In genomic region chr2:30693206-30694035, GRCm38 (mm10) we compare ENCODE assay signal across 7 mouse cellular contexts.
A peak's percentile ranks its signal among the peaks of the same experiment; 100 is the strongest.
DNase-seq lines count a peak whose midpoint lies in the region; ATAC-seq and TF ChIP-seq lines count a peak whose summit lies in the region.

No protein-coding gene starts in this region.

- no peaks in the 10 kb centered on the region for H3K79me2 ChIP-seq in myocyte (ENCODE audit: control insufficient read depth, insufficient read depth)

- no peak for TF ChIP-seq POLR2A in myocyte (IDR thresholded peaks at IDR 0.05; ENCODE audit: insufficient read length, low read depth)

- H3K4me3 ChIP-seq in embryonic facial prominence, embryonic 12.5 days = peak overlapping the region; percentile 37
- H3K4me3 ChIP-seq in liver, embryonic 11.5 days (ENCODE audit: low read depth, low read length) = peak overlapping the region; percentile 40
- H3K4me3 ChIP-seq in myocyte = peak overlapping the region; percentile 23

- peak overlapping the region; percentile 52 for H3K9ac ChIP-seq in embryonic facial prominence, embryonic 12.5 days
- peak overlapping the region; percentile 56 for H3K9ac ChIP-seq in liver, embryonic 11.5 days (ENCODE audit: low read depth, low read length)

- H3K27ac ChIP-seq in embryonic facial prominence, embryonic 12.5 days = peak overlapping the region; percentile 99
- H3K27ac ChIP-seq in liver, embryonic 11.5 days (ENCODE audit: low read depth, low read length) = peak overlapping the region; percentile 91

- H3K4me2 ChIP-seq in embryonic facial prominence, embryonic 12.5 days (replicated peaks) = peak overlapping the region; percentile 55
- H3K4me2 ChIP-seq in liver, embryonic 11.5 days = peak overlapping the region; percentile 66
- peak overlapping the region; percentile 83 for H3K4me2 ChIP-seq in myocyte (ENCODE audit: low read depth)

- no peaks in the 10 kb centered on the region for H3K9me3 ChIP-seq in embryonic facial prominence, embryonic 12.5 days
- no peaks in the 10 kb centered on the region for H3K9me3 ChIP-seq in liver, embryonic 11.5 days (ENCODE audit: control insufficient read depth, low read length)

- H3K27me3 ChIP-seq in embryonic facial prominence, embryonic 12.5 days = no peaks in the 10 kb centered on the region
- peaks cover 22% of the 10 kb centered on the region for H3K27me3 ChIP-seq in liver, embryonic 11.5 days (replicated peaks; ENCODE audit: control insufficient read depth, insufficient read depth, low read length)
- H3K27me3 ChIP-seq in myocyte (ENCODE audit: control insufficient read depth, insufficient read depth, insufficient read length) = no peaks in the 10 kb centered on the region

- peaks cover 51% of the 10 kb centered on the region for H3K4me1 ChIP-seq in embryonic facial prominence, embryonic 12.5 days
- peaks cover 38% of the 10 kb centered on the region for H3K4me1 ChIP-seq in liver, embryonic 11.5 days (replicated peaks; ENCODE audit: control insufficient read depth, insufficient read depth, low read length)

- H3ac ChIP-seq in myocyte (ENCODE audit: control insufficient read depth, insufficient read length) = no peak overlapping the region

- peak; percentile 65 for ATAC-seq in embryonic facial prominence, embryonic 12.5 days (ENCODE audit: insufficient number of reproducible peaks, insufficient read depth, low FRiP score, low TSS enrichment)
- ATAC-seq in liver, embryonic 11.5 days (replicated peaks; ENCODE audit: low FRiP score) = peak; percentile 40

- peak; percentile 95 for DNase-seq in adrenal gland, postnatal 14 days
- DNase-seq in heart, adult 9 months (ENCODE audit: low spot score in 2 of 2) = peak; percentile 86 to 88
- DNase-seq in kidney, adult 9 months = peak; percentile 87
- peak; percentile 70 for DNase-seq in liver, embryonic 11.5 days (ENCODE audit: low spot score)
- DNase-seq in spleen, postnatal 4 days (ENCODE audit: low spot score in 2 of 2) = peak; percentile 52 to 75

- WGBS in embryonic facial prominence, embryonic 12.5 days = under 1% methylated on average over 39 of the region's 41 CpGs
- 3% methylated on average over 41 of the region's 41 CpGs for WGBS in liver, embryonic 11.5 days

- H3K36me3 ChIP-seq in embryonic facial prominence, embryonic 12.5 days = no peaks in the 10 kb centered on the region
- H3K36me3 ChIP-seq in liver, embryonic 11.5 days (ENCODE audit: control insufficient read depth, insufficient read depth, low read length) = no peaks in the 10 kb centered on the region
- H3K36me3 ChIP-seq in myocyte (ENCODE audit: control insufficient read depth, insufficient read depth) = no peaks in the 10 kb centered on the region

TF ChIP-seq in myocyte, 11 proteins besides CTCF, POLR2A, EP300 and RAD21:
- TF ChIP-seq MYOD1 (IDR thresholded peaks at IDR 0.05; ENCODE audit: control insufficient read depth in 1 of 3, insufficient read length in 2 of 3, low read depth in 2 of 3) = peak in 1 of 3 experiments; percentile 24
- TF ChIP-seq POLR2AphosphoS2 (IDR thresholded peaks at IDR 0.05; ENCODE audit: insufficient read length, low read depth) = no peak
- TF ChIP-seq MYOG (IDR thresholded peaks at IDR 0.05; ENCODE audit: control insufficient read depth in 1 of 3, insufficient read depth in 1 of 3, insufficient read length in 2 of 3, low read depth in 2 of 3) = no peak
TF ChIP-seq in myocyte: peak in this region for 1.

Comparison
In these comparisons a context has a peak if more than half of its experiments do, and no peak if none do; other contexts are left out.
1. Peak in every context shown above with its lines: DNase-seq, ATAC-seq, H3K4me3 ChIP-seq and H3K27ac ChIP-seq.